Mouse (Mus musculus) heart, postnatal 10 days (tissue): Measurements from ENCODE around the gene Hpse. TPM values are rescaled to one million over a fixed set of nuclear protein-coding genes. Genes with fewer than 3 reads are reported as not detected.

Experiments used
- DNase-seq, 2 experiments: peaks; one replicate each; pipeline ENCODE4 v3.0.0; 2021
- intact Hi-C: fragments of 180-260 bp; cut with DNase I; formaldehyde crosslinking; loops from one replicate; pipeline ENCODE4 v1.15.1; 2025
- total RNA-seq, 2 experiments: library from RNA; stranded (reverse); gene quantifications; 2 replicates each; pipeline ENCODE4 v1.2.3; 2021

Gene Hpse
- total RNA-seq, 2 experiments from 2014 or later, result 0.74 to 0.79 TPM

- peak in 1 of 2 experiments; percentile 35 for DNase-seq
- intact Hi-C loops, result no loop called here
Observed at GRCm38 (mm10) chr5:100643991-100644535, 75.5 kb downstream of the Hpse start.

GRCm38 (mm10) chr5:100643253-100643990 lies 76.1 kb downstream of the Hpse start:
- intact Hi-C loops, result no loop called here
- DNase-seq, result peak; percentile 29 to 36

GRCm38 (mm10) chr5:100642316-100642715 lies 77.2 kb downstream of the Hpse start:
- DNase-seq, result no peak
- intact Hi-C loops, result no loop called here

- intact Hi-C loops, result no loop called here
- DNase-seq, result no peak
Observed at GRCm38 (mm10) chr5:100638483-100638882, 81.0 kb downstream of the Hpse start.

- DNase-seq, result peak; percentile 28 to 29
- intact Hi-C loops, result no loop called here
Observed at GRCm38 (mm10) chr5:100636794-100637544, 82.5 kb downstream of the Hpse start.

GRCm38 (mm10) chr5:100635908-100636307 lies 83.6 kb downstream of the Hpse start:
- intact Hi-C loops, result no loop called here
- no peak for DNase-seq

- intact Hi-C loops, result no loop called here
- DNase-seq, result no peak
Observed at GRCm38 (mm10) chr5:100634885-100635478, 84.5 kb downstream of the Hpse start.

GRCm38 (mm10) chr5:100632540-100633129 lies 86.9 kb downstream of the Hpse start:
- intact Hi-C loops, result no loop called here
- DNase-seq, result no peak

Other genes with a start within 250 kb of the Hpse start
- 10 to 100 TPM; 12.0 to 14.7 TPM for gene Lin54, start 219.1 kb downstream of the Hpse start, total RNA-seq
- 10 to 100 TPM; 82.2 to 87.9 TPM for gene Cops4, start 201.4 kb downstream of the Hpse start, total RNA-seq
- gene Plac8, start 147.5 kb downstream of the Hpse start, total RNA-seq, result 1 to 10 TPM; 2.1 to 3.1 TPM
- 10 to 100 TPM; 61.8 to 62.4 TPM for gene Coq2, start 44.6 kb downstream of the Hpse start, total RNA-seq
- gene Helq, start 78.9 kb upstream of the Hpse start, total RNA-seq, result 1 to 10 TPM; 4.8 to 5.9 TPM
- gene Mrps18c, start 78.9 kb upstream of the Hpse start, total RNA-seq, result 10 to 100 TPM; 83.3 to 85.1 TPM
- gene Abraxas1, start 101.2 kb upstream of the Hpse start, total RNA-seq, result 10 to 100 TPM; 12.8 to 17.4 TPM
- 10 to 100 TPM; 28.3 to 43.5 TPM for gene Gpat3, start 126.0 kb upstream of the Hpse start, total RNA-seq